ENCODE assay signal across 26 mouse cellular contexts in the genomic region with DNA sequence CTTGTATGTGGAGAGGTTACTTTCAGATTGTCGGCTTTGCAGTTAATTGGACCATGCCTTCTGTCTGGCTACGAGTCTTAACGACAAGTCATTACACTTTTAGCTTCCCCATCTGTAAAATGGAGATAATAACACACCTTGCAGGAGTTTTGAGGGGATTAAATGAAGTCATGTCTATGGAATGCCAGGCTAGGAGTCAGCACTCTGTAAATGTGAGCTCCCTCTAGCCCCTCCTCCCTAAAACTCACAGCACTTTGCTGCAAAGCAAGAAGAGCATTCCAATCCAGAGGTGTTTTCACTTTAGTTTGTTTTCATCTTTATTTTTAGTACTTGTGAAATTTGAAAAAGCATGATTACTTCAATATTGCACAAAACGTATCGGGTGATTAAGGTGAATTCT.
"Had no signal": no experiment of that assay in that cellular context is flagged by ENCODE, and none has a peak within 500 bp of the region (broad histone marks: within the 10 kb centered on the region; RNA-seq: fewer than 3 reads in every experiment).

No protein-coding gene starts in this region.

- H3K36me3 ChIP-seq: heart, embryonic 10.5 days; heart, embryonic 12.5 days; hindbrain, embryonic 10.5 days; hindbrain, embryonic 12.5 days; intestine, embryonic 15.5 days; limb, embryonic 12.5 days; limb, embryonic 15.5 days; liver, embryonic 12.5 days had no signal

- DNase-seq: gastrocnemius, adult 2 months; gastrocnemius, postnatal 10 days; gastrocnemius, postnatal 25 days; heart, postnatal 10 days; heart, postnatal 4 days; kidney, adult 18-20 months; kidney, adult 8-10 months; kidney, postnatal 10 days; kidney, postnatal 25 days; kidney, postnatal 4 days; layer of hippocampus, postnatal 36 days; left cerebral cortex, postnatal 4 days had no signal

- H3K9ac ChIP-seq: heart, embryonic 12.5 days; hindbrain, embryonic 12.5 days; hindbrain, embryonic 14.5 days; intestine, embryonic 15.5 days; limb, embryonic 12.5 days; limb, embryonic 15.5 days; liver, embryonic 12.5 days; liver, embryonic 14.5 days had no signal

- H3K9me3 ChIP-seq: heart, embryonic 10.5 days; hindbrain, embryonic 10.5 days; hindbrain, embryonic 12.5 days; intestine, embryonic 15.5 days; limb, embryonic 12.5 days; limb, embryonic 15.5 days; liver, embryonic 12.5 days had no signal

- H3K4me3 ChIP-seq: gastrocnemius, adult 2 months; heart, embryonic 10.5 days; heart, embryonic 12.5 days; hindbrain, embryonic 10.5 days; hindbrain, embryonic 12.5 days; intestine, embryonic 15.5 days; layer of hippocampus, adult 2 months; limb, embryonic 12.5 days; limb, embryonic 15.5 days; liver, embryonic 12.5 days had no signal

- ATAC-seq: hindbrain, embryonic 16.5 days; inflammation-experienced regulatory T-cells, adult 6 months; intestine, embryonic 15.5 days; intestine, postnatal 0 days; liver, embryonic 12.5 days had no signal

- H3K4me2 ChIP-seq: heart, embryonic 12.5 days; hindbrain, embryonic 12.5 days; hindbrain, embryonic 14.5 days; intestine, embryonic 15.5 days; limb, embryonic 12.5 days; limb, embryonic 15.5 days; liver, embryonic 12.5 days had no signal

- H3K4me1 ChIP-seq: heart, embryonic 12.5 days; hindbrain, embryonic 10.5 days; hindbrain, embryonic 12.5 days; intestine, embryonic 15.5 days; limb, embryonic 12.5 days; limb, embryonic 15.5 days; liver, embryonic 12.5 days had no signal

- H3K27me3 ChIP-seq: heart, embryonic 12.5 days; hindbrain, embryonic 12.5 days; intestine, embryonic 15.5 days; limb, embryonic 12.5 days; liver, embryonic 12.5 days had no signal

- H3K27ac ChIP-seq: gastrocnemius, adult 2 months; heart, embryonic 10.5 days; hindbrain, embryonic 10.5 days; hindbrain, embryonic 12.5 days; hindbrain, embryonic 14.5 days; intestine, embryonic 15.5 days; layer of hippocampus, adult 2 months; limb, embryonic 12.5 days; limb, embryonic 15.5 days; liver, embryonic 12.5 days; liver, embryonic 14.5 days had no signal
